Mouse (Mus musculus) olfactory bulb, adult 2 months (tissue): ENCODE data around the gene Psmg4. TPM values are rescaled to one million over a fixed set of nuclear protein-coding genes. Genes with fewer than 3 reads are reported as not detected.

Source experiments
- H3K27ac ChIP-seq: fragments of 200-500 bp; 2 replicates; pipeline ENCODE4 v1.5.1; 2012; ENCODE audit warnings: low read depth, low read length; ENCODE audit not compliant: insufficient read depth
- H3K4me1 ChIP-seq: fragments of 200-500 bp; 2 replicates; pipeline ENCODE4 v1.6.1; 2012; ENCODE audit warnings: low read length; ENCODE audit not compliant: control insufficient read depth, insufficient read depth
- H3K4me3 ChIP-seq: fragments of 200-500 bp; 2 replicates; pipeline ENCODE4 v1.5.1; 2012; ENCODE audit warnings: mild to moderate bottlenecking, low read depth, low read length, moderate library complexity; ENCODE audit not compliant: insufficient read depth
- CTCF ChIP-seq: fragments of 200-500 bp; IDR thresholded peaks from 2 replicates; pipeline ENCODE4 v1.5.1; 2012; ENCODE audit warnings: low read depth, mild to moderate bottlenecking, low read length, moderate library complexity; ENCODE audit not compliant: insufficient read depth
- POLR2A ChIP-seq: fragments of 200-500 bp; IDR thresholded peaks from 2 replicates; pipeline ENCODE4 v1.6.1; 2012; ENCODE audit warnings: mild to moderate bottlenecking, low read depth, low read length, moderate library complexity; ENCODE audit not compliant: insufficient read depth
- WGBS: fragments of 180-500 bp; shearing (Covaris S2); methylation state at CpG from one replicate; pipeline ENCODE4 v1.1.7; 2018; 5-methylcytosine and 5-hydroxymethylcytosine counted together
- polyA plus RNA-seq: library from polyadenylated mRNA; stranded (reverse); fragments of >200 nt; gene quantifications from 2 replicates; pipeline ENCODE4 v1.2.4, GENCODE M21; 2012; ENCODE audit warnings: low replicate concordance; ENCODE audit not compliant: missing spikeins, insufficient read depth, insufficient read length

Psmg4 gene
- polyA plus RNA-seq, 1 experiment: not detected

DNA sequence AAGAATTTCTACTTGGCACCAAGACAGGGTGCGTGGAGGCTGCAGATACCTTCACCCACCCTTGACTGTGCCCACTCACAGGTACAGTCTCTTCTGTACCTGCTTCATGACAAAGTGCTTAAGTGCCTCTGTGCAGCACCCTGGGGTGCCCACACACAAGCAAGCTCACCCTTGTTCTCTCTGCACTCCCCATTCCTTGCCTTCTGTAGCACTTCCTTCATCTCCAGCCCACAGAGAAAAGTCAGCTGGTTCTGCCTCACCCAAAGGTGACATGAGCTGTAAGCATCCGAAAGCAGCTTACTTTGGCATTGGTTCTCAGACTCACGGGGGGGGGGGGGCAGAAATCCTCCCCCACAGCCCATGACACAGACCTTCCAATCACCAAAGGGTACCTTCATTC, 52.1 kb downstream of the Psmg4 start:
- TF ChIP-seq POLR2A (no peak), CTCF (no peak)
- H3K4me1 ChIP-seq: no peaks in the 10 kb centered on the region; the same call in 1 of the 2 replicates
- H3K4me3 ChIP-seq: no peak overlapping the region
- WGBS: 72% methylated on average over 3 of the region's 3 CpGs
- H3K27ac ChIP-seq: no peak overlapping the region

DNA sequence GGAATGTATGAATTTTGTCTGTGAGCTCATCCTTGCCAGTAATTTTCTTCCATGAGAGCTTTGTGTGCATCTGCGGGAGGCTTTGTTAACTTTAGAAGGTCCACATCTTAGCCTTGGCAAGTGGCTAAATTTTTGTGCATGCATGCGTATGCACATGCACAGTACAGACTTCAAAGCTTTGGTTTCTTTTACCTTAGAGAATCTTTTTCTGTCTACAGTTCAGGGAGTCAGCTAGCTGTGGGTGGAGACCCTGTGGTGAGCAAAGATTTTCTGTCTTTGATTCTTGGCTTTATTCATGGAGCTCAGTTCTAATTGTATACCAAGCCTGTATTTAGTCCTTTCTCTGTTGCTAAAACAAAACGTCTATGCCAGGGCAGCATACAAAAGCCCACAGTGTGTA, 56.0 kb downstream of the Psmg4 start:
- TF ChIP-seq CTCF (no peak), POLR2A (no peak)
- H3K4me1 ChIP-seq: no peaks in the 10 kb centered on the region; the same call in none of the 2 replicates

DNA sequence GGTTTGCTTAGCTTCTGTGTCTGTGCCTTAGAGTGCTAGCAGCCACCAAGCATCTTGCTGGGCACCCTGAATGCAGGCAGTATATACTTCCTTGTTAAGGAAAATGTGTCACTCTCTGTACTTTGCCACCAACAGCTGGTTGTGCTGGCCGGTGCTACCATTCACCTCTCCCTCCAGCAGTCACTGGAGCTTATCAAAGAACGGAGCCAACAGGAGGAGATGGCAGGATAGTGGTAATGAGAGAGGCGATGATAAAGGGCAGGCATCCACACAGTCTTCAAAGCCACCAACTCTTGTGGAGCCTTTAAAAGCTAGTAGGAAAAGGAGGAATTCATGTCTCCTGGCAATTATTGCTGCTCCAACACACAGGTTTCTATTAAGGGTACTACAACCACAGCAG, 57.0 kb downstream of the Psmg4 start:
- 79% methylated on average over 3 of the region's 3 CpGs for WGBS

More for the DNA sequence above, 56.0 kb downstream of the Psmg4 start:
- no peak overlapping the region for H3K27ac ChIP-seq
- WGBS: 19% methylated on average over 3 of the region's 3 CpGs
- H3K4me3 ChIP-seq: no peak overlapping the region

DNA sequence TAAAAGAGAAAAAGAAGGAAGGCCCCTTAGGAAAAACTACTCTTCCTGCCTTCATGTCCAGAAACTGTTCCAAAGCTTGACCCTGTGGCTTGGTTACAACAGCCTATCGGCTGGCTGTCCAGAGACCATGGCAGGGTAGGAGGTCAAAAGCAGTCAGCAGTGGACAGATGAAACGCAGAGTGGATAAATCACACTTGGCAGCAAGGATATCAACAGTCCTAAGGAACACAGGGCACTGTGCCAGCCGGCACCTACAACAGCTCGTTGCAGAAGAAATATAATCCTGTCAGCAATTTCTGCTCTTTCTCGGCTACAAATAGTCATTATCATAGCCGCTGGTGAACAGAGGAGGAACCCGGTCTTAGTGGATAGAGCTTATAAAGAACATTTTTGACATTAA, 60.2 kb downstream of the Psmg4 start:
- 52% methylated on average over 7 of the region's 7 CpGs for WGBS

More for the DNA sequence above, 57.0 kb downstream of the Psmg4 start:
- Histone ChIP-seq H3K27ac (no peak overlapping the region), H3K4me3 (no peak overlapping the region), H3K4me1 (no peaks in the 10 kb centered on the region; the same call in none of the 2 replicates)
- TF ChIP-seq CTCF (no peak), POLR2A (no peak)

DNA sequence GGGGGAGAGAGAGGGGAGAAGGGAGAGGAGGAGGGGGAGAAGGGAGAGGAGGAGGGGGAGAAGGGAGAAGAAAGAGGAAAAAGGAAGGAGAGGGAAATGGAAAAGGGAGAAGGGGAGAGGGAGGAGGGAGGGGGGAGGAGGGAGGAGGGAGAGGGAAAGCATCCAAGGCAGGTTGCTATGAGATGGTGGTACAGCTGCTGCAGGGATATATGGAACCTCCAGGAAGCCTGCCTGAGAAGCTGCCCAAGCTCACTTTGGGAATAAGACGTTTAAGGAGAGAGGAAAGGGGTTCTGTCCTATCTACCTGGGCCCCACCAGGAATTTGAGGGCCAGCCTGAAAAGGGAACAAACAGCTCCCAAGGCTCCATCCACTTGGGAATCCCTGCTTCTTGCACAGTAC, 64.2 kb downstream of the Psmg4 start:
- WGBS: 81% methylated on average over 1 of the region's 1 CpGs
- TF ChIP-seq POLR2A (no peak), CTCF (no peak)
- H3K4me3 ChIP-seq: no peak overlapping the region
- H3K4me1 ChIP-seq: peaks cover 13% of the 10 kb centered on the region
- H3K27ac ChIP-seq: no peak overlapping the region

More for the DNA sequence above, 60.2 kb downstream of the Psmg4 start:
- no peak overlapping the region for H3K27ac ChIP-seq
- peaks cover 3% of the 10 kb centered on the region; the same call in 1 of the 2 replicates for H3K4me1 ChIP-seq
- no peak overlapping the region for H3K4me3 ChIP-seq
- no peak for TF ChIP-seq CTCF

Other genes starting within 250 kb of the Psmg4 start
- not detected in 2 replicates for gene Nqo2, start 198.3 kb upstream of the Psmg4 start, polyA plus RNA-seq
- gene Ripk1, start 160.6 kb upstream of the Psmg4 start, polyA plus RNA-seq: not detected in 2 replicates
- gene Serpinb6a, start 160.2 kb upstream of the Psmg4 start, polyA plus RNA-seq: not detected in 2 replicates
- gene Bphl, start 125.4 kb upstream of the Psmg4 start, polyA plus RNA-seq: not detected in 2 replicates
- gene Tubb2a, start 85.0 kb upstream of the Psmg4 start, polyA plus RNA-seq: not detected in 2 replicates
- gene Tubb2b, start 32.5 kb upstream of the Psmg4 start, polyA plus RNA-seq: not detected in 2 replicates
- not detected in 2 replicates for gene Slc22a23, start 182.2 kb downstream of the Psmg4 start, polyA plus RNA-seq